Mouse (Mus musculus) CH12.LX (cell line): ENCODE results near the gene Acsm1.

Experiments
- CTCF ChIP-seq, 2 experiments: IDR thresholded peaks in 1 of 2; conservative IDR thresholded peaks in 1 of 2; 2 replicates each; pipeline ENCODE4 v1.5.1; 2011 to 2012; ENCODE audit warnings: low read depth in 2 of 2, low read length in 2 of 2, improper control_type of control experiment in 1 of 2, inconsistent platforms in 1 of 2, mild to moderate bottlenecking in 1 of 2, moderate library complexity in 1 of 2
- EP300 ChIP-seq: IDR thresholded peaks from 2 replicates; pipeline ENCODE4 v1.6.1; 2011; ENCODE audit warnings: low read length, improper control_type of control experiment
- GABPA ChIP-seq: IDR thresholded peaks from 2 replicates; pipeline ENCODE4 v1.6.1; 2012; ENCODE audit warnings: low read depth, low read length, improper control_type of control experiment, inconsistent platforms; ENCODE audit not compliant: insufficient replicate concordance
- HCFC1 ChIP-seq: IDR thresholded peaks from 2 replicates; pipeline ENCODE4 v1.6.1; 2012; ENCODE audit warnings: low read depth, mild to moderate bottlenecking, inconsistent platforms, low read length, improper control_type of control experiment
- JUND ChIP-seq: conservative IDR thresholded peaks from 2 replicates; pipeline ENCODE4 v1.6.1; 2011; ENCODE audit warnings: low read depth, low read length, improper control_type of control experiment
- POLR2A ChIP-seq: IDR thresholded peaks from 2 replicates; pipeline ENCODE4 v1.6.1; 2011; ENCODE audit warnings: low read depth, mild to moderate bottlenecking, improper control_type of control experiment, low read length
- SMC3 ChIP-seq: IDR thresholded peaks from 2 replicates; pipeline ENCODE4 v1.6.1; 2011; ENCODE audit warnings: low read depth, low read length, improper control_type of control experiment
- TCF12 ChIP-seq: IDR thresholded peaks from 2 replicates; pipeline ENCODE4 v1.6.1; 2014; ENCODE audit warnings: low read depth, mild to moderate bottlenecking, inconsistent platforms, low read length, improper control_type of control experiment
- ZKSCAN1 ChIP-seq: IDR thresholded peaks from 2 replicates; pipeline ENCODE4 v1.6.1; 2012; ENCODE audit warnings: low read depth, inconsistent platforms, low read length, improper control_type of control experiment, borderline replicate concordance

GRCm38 (mm10) chr7:119594530-119595107 is 12.2 kb upstream of the Acsm1 start:
- no peak for TF ChIP-seq SMC3
- no peak for TF ChIP-seq EP300
- TF ChIP-seq CTCF (conservative IDR thresholded peaks at IDR 0.05 in 1 of 2, IDR thresholded peaks at IDR 0.05 in 1 of 2; ENCODE audit: low read depth in 2 of 2, low read length in 2 of 2), result no peak
- TF ChIP-seq GABPA, result no peak
- no peak for TF ChIP-seq JUND
- no peak for TF ChIP-seq TCF12
- no peak for TF ChIP-seq ZKSCAN1
- TF ChIP-seq HCFC1, result no peak
- TF ChIP-seq POLR2A, result no peak
